Mouse (Mus musculus) gastrocnemius, postnatal 4 days (tissue): ENCODE results near the gene Gm11634. TPM values are rescaled to one million over a fixed set of nuclear protein-coding genes. Genes with fewer than 3 reads are reported as not detected.
A peak's percentile ranks its signal among the peaks of the same experiment; 100 is the strongest.
"Not testable (repeated sequence)": the region's sequence is repeated elsewhere in the genome, so short reads cannot be mapped to it uniquely, and the experiment has no call there.

Source experiments
- DNase-seq, 2 experiments: peaks; one replicate each; pipeline ENCODE4 v3.0.0; 2021 to 2022; ENCODE audit warnings: low spot score in 2 of 2, mixed read lengths in 2 of 2
- total RNA-seq, 2 experiments: library from RNA; stranded (reverse); gene quantifications; 2 replicates each; pipeline ENCODE4 v1.2.3; 2021

Gm11634 gene
- total RNA-seq, 2 experiments from 2014 or later, result not detected

DNA sequence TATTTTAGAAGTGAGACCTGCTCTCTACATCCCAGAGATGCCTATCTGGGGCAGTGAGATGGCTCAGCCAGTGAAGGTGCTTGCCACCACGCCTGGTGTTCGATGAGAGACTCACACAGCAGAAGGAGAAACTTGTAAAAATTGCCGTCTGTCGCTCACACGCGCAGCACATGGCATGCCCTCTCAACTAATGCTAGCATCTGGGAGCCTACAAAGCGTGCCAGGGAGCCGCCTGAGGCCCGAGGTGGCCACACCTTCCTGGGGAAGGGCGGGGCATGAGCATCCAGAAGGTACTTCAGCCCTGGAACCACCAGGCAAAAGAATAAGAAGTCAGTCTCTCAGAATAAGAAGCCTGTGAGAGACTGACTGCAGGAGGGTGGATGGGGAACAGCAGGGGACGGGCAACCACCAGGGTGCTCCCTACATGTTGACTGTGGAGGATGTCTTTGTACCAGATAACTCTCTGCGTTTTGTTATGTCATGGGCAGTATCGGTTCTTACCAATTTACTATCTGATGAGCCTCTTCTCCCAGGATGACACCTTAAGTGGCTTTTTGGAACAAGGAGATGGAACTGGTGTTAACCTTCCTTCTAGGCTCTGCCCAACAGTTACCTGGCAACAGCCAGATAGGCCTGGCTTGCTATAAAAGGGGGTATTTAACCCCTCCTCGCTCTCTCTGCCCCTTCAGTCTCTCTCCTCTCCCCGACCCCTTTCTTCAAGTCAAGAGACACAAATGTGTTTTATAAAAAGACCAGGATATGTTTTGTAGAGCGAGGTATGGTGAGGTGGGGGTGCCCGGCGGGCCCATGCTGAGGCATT lies 18.1 kb upstream of the Gm11634 start:
- no peak for DNase-seq

DNA sequence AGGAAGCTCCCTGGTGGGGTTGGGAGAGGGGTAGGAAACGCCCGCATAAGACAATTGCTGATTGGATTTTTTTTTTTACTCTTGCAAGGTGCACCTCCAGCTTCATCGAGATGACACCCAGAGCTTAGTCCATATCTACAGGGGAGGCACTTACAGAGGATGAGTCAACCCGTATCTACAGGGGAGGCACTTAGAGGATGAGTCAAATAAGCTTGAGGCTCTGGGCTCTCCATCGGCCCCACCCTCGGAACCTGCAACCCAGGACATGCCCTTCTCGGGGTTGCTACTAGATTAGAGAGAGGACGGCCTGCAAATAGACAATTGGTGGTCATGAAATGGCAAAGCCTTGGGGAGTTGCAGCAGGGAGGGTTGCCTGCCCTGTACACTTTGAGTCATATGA lies 17.0 kb upstream of the Gm11634 start:
- no peak for DNase-seq

DNA sequence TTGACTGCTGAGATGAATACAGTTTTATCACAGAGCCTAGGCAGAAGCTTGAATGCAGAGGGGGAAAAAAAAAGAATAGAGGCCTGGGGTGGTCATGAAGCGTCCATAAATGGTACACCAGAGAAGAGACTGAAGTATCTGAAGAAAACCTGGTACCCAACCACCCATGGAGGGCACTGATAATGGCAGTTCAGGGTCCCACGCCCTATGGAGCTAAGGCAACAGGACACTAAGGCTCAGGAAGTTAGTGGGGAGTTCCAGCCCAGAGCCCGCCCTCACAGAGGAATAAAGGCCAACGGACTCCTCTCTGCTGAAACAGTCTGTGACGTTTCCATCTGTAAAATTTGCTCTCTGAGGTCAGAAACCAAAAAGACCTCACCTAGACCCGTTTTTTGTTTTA lies 16.3 kb upstream of the Gm11634 start:
- no peak for DNase-seq

DNA sequence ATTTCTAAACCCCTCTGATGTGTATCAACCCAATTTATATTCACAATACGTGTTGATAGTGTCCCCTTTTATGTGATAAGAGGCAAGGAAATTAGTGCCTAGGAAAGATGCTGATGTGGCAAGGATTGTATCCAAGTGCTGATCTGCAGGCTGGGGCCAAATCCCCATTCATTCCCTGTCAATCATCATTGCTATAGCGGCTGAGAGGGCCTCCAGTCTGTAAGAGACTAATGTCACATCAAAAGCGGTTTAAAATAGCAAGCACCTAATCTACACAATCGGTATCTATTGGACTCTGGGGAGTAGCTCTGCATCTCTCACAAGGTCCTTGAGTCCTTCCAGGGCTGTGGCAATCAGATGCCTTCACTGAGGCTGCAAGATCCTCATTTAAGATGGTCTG lies 15.1 kb upstream of the Gm11634 start:
- DNase-seq, result no peak

DNA sequence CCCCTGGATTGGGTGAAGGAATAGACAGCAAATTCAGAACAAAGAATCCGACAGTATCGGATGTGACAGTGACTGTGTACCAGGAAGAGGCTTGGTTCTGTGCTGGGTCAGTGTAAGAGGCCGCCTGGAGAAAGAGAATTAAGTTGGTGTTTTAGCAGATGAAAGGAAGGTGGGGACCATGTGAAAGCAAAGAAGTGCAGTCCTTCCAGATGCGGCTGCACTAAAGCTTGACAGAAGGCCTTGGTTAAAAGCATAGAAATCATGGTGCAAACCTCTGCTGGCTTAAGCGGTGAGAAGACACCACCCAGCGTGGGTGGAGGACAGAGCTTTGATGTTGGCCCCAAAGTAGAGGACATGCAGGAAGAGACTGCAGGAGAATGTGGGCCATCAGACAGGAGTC lies 14.5 kb upstream of the Gm11634 start:
- DNase-seq, result no peak

DNA sequence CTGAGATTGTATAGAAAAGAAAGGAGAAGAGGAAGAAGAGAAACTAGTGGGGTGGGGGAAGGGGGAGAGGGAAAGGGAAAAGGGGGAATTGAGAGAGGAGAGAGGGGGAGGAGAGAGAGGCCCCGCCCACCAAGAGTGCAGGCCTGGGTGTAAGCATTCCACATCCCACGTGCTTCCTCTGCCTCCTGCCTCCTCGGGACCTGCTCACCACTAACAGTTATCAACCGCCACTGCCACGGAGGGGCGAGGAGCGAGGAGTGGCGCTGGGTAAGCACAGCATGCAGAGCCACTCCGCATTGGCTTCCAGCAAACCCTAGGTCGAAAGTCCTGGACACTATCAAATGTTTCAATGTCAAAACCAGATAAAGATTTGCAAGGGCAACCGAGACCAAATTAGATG lies 11.4 kb upstream of the Gm11634 start:
- DNase-seq, result no peak

DNA sequence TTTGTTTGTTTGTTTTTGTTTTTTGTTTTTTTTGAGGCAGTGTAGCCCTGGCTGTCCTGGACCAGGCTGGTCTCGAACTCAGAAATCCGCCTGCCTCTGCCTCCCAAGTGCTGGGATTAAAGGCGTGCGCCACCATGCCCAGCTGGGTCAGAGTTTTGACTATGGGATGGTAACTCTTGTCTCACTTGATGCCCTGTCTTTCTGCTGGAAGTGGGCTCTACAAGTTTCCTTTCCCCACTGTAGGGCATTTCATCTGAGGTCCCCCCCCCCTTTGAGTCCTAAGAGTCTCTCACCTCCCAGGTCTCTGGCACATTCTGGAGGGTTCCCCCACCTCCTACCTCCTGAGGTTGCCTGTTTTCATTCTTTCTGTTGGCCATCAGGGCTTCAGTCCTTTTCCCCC lies 8.1 kb upstream of the Gm11634 start:
- DNase-seq, result not testable (repeated sequence)

DNA sequence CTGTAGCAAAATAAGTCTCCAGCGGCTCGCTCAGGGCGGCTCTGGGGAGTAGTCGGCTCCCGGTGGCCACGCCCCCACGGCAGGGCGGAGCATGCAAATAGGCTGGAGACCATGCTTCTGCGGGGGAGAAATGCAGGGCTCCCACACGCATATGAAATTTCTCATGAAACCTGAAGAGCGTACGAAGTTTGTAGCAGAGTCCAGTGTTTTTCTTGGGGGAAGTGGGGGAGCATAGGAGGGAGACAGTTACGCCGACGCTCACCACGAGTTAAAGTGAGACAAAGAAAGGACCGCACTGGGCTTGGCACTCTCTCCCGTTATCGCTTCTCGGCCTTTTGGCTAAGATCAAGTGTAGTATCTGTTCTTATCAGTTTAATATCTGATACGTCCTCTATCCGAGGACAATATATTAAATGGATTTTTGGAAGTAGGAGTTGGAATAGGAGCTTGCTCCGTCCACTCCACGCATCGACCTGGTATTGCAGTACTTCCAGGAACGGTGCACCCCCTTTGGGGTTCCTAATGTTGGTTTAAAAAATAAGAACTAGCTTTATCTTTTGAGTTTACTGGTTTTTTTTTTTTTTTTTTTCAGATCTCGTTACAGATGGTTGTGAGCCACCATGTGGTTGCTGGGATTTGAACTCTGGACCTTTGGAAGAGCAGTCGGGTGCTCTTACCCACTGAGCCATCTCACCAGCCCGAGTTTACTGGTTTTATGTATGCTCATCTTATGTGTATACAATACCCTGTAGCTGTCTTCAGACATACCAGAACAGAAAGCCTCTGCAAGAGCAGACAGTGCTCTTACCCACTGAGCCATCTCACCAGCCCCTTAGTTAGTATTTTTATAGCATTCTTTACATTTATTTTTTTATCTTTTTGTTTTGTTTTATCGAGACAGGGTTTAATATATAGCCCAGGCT lies 5.7 kb upstream of the Gm11634 start:
- peak; percentile 30 to 60 for DNase-seq

DNA sequence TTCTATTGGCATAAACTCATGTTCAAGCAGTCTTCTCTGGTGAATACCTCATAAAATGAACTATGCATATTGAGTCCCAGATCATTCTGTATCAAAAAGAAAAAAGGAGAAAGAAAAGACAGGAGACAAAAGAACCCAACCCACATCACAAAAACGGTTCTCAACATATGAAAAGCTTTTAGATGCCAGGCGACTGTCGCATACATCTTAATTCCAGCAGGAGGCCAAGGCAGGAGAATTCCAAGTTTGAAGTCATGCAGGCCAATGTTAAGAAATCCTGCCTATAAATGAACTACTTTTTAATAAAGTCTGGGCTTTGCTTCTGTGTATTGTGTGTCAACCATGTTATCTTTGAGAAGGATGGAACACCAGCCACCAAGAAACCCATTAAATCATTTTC lies 5.1 kb upstream of the Gm11634 start:
- DNase-seq, result no peak

DNA sequence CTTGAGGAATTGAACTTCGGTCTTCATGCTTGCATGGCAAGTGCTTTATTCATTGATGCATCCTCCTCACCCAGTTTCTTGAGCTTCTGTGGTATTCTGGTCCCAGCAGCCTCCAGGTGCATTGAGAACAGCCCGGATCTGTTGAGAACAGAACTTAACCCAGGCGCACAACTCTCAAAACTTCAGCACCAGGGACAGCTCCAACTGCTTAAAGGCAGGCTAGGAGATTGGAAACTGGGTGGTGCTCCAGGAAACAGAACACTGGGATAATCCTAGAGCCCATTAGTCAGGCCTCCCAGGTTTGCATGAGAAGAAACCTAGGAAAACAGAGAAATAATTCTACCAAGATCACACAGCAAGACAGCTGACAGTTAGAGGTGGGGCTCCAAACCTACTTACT lies 3.4 kb upstream of the Gm11634 start:
- DNase-seq, result peak; percentile 32 to 73

DNA sequence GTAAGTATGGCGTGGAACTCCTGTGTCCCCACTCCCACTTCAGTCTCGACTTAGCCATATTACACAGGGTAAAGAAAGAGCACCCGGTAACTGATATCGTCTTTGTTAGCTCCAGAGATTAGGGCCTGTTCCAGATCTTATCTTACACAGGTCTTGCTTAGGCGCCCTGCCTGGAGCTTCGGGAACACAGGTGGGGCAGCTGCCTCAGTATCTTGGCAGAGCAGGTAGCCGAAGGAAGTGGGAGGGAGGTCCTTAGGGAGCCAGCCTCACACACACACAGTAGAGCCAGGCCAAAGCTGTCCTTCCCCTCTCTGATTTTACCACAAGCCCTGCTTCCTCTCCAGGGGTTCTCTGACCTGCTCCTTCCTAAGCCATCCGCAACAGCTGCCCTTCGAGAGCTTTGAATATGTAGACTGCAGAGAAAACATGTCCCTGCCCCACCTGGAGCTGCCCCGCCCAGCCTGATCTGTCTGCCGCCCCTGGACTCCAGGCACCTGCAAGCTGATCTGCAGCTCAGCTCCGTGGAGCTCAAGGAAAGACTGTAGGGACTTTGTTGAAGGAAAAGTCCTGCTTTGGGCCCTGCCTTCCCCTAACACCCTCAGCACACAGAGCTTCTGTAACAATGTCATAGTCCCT lies 8.9 kb downstream of the Gm11634 start:
- DNase-seq, result no peak

DNA sequence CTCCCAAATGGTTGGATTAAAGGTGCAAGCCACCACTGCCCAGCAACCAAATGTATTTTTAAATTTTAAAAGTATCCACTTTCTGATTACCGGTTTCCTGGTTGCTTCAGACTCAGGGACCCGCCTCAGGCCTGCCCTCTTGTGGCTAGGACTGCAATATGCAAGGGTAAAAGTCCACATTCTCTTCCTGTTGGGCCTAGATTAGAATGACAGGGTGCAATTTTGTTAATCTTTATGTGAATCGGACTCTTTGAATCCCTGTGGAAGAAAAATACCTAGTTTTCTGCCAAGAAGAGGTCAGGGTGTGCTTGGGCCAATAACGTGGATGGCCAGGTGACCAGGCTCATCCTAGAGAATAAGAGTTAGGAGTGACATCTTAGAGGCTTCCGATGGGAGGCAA lies 9.6 kb downstream of the Gm11634 start:
- DNase-seq, result peak in 1 of 2 experiments; percentile 53

DNA sequence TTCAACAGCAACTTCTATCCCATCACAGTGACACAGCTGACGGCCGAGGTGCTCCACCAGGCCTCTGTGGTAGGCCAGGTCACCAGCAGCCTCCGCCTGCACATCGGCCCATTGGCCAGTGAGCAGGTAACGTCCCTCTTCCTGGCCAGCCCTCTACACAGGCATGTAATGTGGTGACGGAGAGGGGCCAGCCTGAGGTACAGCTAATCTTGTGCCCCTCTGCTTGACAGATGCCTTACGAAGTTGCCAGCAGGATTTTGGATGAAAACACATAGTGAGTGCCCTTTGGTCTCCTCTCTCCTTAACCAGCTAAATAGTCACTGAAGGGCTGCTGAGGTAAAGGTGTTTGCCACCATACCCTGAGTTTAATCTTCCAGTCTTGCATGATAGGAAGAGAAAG lies 10.2 kb downstream of the Gm11634 start:
- no peak for DNase-seq

DNA sequence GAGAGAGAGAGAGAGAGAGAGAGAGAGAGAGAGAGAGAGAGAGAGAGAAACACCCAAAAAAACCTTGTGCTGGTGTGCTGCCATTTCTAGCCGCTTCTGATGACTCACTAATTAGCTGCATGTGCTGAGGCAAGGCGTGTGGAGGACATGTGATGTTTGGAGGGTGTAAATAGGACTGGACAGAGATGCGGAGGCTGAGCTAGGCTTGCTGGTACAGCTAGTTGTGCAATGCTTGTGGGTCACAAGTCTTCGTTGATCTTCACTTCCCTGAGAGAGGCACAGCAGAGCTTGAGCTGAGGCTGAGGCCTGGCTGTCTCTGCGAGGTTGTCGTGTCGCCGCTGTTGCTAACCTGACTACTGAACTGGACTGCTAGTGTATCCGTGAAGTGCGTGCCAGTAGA lies 11.4 kb downstream of the Gm11634 start:
- no peak for DNase-seq

DNA sequence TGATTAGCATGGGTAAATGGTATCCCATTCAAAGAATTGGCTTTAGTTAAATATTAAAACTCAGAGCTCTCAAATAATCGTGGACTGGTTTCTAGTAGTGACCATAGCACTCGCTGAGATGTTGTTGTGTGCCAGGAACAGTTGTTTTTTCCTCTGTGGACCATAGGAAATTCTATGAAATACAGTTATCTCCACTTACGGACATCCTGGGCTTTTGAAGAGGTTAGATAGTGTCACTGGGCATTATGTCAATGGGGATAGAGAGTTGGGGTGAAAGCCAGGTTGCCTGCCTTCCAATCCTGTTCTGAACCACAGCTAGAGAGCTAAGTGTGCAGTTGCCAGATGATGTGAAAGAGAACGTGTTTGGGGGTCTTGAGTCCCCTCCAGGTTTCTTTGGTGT lies 13.3 kb downstream of the Gm11634 start:
- no peak for DNase-seq

DNA sequence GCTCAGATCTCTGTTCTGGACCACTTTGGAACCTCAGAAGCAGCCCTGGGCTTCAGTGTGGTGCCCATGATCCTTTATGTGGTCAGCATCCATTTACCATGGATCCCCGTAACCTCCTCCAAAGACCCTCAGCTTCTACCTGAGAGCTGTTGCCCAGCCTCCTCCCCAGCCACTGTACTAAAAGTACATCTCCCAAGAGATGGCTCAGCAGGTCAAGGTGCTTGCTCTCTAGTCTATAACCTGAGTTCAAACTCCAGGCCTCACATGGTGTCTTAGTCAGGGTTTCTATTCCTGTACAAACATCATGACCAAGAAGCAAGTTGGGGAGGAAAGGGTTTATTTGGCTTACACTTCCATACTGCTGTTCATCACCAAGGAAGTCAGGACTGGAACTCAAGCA lies 14.0 kb downstream of the Gm11634 start:
- not testable (repeated sequence) for DNase-seq

DNA sequence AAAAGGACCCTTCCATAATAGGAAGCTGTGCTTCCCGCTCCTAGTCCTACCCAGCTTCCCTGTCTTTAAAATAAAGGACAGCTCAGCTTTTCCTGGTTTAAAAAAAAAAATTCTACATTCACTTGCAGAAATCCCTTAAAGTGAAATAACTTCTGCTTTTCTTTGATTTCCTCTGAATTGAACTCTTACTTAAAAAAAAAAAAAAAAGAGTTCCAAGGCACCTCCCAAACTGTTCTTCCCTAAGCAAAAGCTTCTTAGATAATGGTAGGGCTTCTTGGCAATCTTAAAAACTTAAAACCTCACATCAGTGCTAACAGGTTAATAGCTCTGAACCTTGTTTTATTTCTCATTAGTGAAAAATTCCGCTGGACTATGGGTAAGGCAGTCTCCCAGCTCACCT lies 15.9 kb downstream of the Gm11634 start:
- DNase-seq, result no peak

DNA sequence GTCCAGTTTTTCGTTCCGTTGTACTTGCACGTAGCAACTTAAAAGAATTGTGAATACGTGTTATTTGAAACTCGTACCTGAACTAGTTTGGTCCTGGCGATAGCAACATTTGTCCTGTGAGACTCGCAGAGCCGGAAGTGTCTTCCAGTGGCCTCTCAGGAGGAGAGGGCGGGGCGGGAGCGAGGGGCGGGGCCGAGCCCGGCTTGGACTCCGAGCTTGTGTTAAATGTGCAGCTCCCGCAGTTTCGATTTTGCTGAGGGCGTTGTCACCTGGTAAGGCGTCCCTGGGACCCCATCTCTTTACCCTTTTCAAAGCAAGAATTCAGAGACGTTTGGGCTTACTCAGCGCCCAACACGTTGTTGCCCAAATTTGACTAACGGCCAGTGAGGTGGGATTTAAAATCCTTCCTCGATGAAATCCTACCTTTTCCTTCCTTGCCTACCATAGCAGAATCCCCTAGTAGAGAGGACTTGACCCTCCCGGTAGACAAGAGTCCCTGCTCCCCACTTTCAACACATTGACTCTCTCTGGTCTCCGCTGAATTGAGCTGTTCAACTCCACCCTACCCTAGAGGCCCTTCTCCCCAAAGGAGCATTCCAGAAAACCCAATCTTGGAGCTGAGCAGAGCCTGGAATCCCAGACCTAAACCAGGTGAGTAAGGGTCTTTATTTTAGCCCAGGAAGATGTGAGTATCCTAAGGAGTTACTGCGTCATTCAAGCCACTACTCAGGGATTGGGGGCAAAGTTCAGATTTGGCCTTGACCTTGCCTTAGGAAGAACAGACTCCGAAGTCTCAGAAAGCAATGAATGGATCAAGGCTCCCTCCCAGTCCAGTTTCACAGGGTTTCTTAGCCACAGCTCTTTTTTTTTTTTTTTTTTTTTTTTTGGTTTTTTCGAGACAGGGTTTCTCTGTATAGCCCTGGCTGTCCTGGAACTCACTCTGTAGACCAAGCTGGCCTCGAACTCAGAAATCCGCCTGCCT lies 16.7 kb downstream of the Gm11634 start, which contains the start of gene Tmem106a:
TSS of gene Tmem106a (plus strand) at position 189 of the 982 bp plus-strand sequence.
- peak; percentile 47 to 74 for DNase-seq

DNA sequence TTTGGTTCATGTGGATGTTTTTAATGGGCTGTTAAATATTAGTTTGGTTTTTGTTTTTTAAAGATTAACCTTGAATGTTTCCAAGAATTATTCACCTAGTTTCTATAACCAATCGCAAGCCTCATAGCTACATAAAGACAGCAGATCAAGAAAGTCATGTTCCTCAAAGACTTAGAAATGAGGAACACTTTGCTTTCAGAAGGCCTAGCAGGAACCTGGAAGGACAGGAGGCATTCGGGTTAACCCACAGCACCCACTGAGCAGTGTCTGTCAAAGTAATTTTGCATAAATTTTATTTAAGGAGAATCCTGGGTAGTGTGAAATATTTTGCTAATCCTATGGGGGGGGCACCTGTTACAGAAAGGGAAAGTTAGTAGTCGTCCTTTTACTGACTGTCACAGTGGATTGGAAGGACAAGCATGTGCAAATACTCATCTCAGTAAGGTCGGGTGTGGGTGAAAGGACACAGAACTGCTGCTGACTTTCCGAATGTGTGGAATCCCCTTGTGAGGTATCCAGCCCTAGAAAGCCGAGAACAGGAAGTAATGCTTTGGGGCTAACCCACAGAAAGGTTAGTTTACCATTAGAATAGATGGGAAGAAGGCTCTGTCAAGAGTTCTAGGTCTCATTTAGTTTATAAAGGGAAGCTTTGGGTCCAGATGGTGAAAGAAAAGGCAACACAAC lies 17.8 kb downstream of the Gm11634 start:
- no peak for DNase-seq

DNA sequence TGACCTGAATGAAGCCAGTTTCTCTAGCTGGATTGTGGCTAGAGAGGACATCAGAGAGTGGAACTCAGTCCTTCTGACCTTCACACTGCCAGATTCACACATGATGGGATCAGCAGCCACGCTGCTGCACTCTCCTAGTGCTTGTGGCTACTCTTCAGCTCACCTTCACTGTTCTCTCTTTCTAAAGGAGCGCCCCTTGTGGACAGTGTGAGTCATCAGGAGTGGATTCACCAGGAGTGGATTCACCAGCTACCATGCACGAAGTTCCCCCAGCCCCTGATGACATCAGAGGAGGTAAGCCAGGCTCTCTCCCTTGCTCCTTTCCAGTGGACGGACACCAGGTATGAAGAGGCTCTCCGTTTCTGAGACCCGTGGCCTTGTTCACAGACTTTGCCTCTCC lies 22.9 kb downstream of the Gm11634 start:
- DNase-seq, result no peak
